Mouse (Mus musculus) stomach, postnatal 0 days (tissue): ENCODE measurements around the gene Nsdhl. TPM values are rescaled to one million over a fixed set of nuclear protein-coding genes. Genes with fewer than 3 reads are reported as not detected.
A peak's percentile ranks its signal among the peaks of the same experiment; 100 is the strongest.

Source experiments
- ATAC-seq: fragments of 200-750 bp; cut with Nextera tagmentation; 2 replicates; pipeline ENCODE4 v1.8.0; 2017; ENCODE audit not compliant: low FRiP score, low TSS enrichment
- DNase-seq: peaks from one replicate; pipeline ENCODE4 v3.0.0-alpha.2; 2016; ENCODE audit warnings: low spot score
- H3K27ac ChIP-seq: fragments of 300-500 bp; sonication (generic); replicated peaks from 2 replicates; pipeline ENCODE4 v1.5.1; 2014; ENCODE audit warnings: mild to moderate bottlenecking, control low read depth
- H3K27me3 ChIP-seq: fragments of 300-500 bp; sonication (generic); 2 replicates; pipeline ENCODE4 v1.6.1; 2014; ENCODE audit warnings: low read length; ENCODE audit not compliant: control insufficient read depth, insufficient read depth
- H3K36me3 ChIP-seq: fragments of 300-500 bp; sonication (generic); 2 replicates; pipeline ENCODE4 v1.6.1; 2014; ENCODE audit warnings: low read length, mixed read lengths; ENCODE audit not compliant: control insufficient read depth, insufficient read depth
- H3K4me1 ChIP-seq: fragments of 300-500 bp; sonication (generic); replicated peaks from 2 replicates; pipeline ENCODE4 v1.6.1; 2014; ENCODE audit warnings: antibody characterized with exemption; ENCODE audit not compliant: control insufficient read depth, insufficient read depth
- H3K4me2 ChIP-seq: fragments of 300-500 bp; sonication (generic); replicated peaks from 2 replicates; pipeline ENCODE4 v1.6.1; 2014; ENCODE audit warnings: low read depth, mild to moderate bottlenecking, control low read depth, moderate library complexity
- H3K4me3 ChIP-seq: fragments of 300-500 bp; sonication (generic); 2 replicates; pipeline ENCODE4 v1.5.1; 2014; ENCODE audit warnings: low read depth, low read length, control low read depth
- H3K9ac ChIP-seq: fragments of 300-500 bp; sonication (generic); 2 replicates; pipeline ENCODE4 v1.6.1; 2014; ENCODE audit warnings: mild to moderate bottlenecking, low read length, control low read depth, mixed read lengths
- H3K9me3 ChIP-seq: fragments of 300-500 bp; sonication (generic); 2 replicates; pipeline ENCODE4 v1.6.1; 2016; ENCODE audit warnings: low read length; ENCODE audit not compliant: control insufficient read depth
- CTCF ChIP-seq: IDR thresholded peaks from 2 replicates; pipeline ENCODE4 v1.5.1; 2016; ENCODE audit warnings: antibody characterized with exemption, low read depth, mild to moderate bottlenecking, moderate library complexity
- EP300 ChIP-seq: optimal IDR thresholded peaks from 2 replicates; pipeline ENCODE3; 2016; ENCODE audit warnings: antibody characterized with exemption
- WGBS: fragments of 180-500 bp; shearing (Covaris S2); extraction: QIAGEN DNeasy Blood & Tissue Kit; methylation state at CpG from one replicate; pipeline ENCODE4 v1.1.7; 2014; 5-methylcytosine and 5-hydroxymethylcytosine counted together
- polyA plus RNA-seq: library from polyadenylated mRNA; unstranded; fragments of >200 nt; fragmentation: Nextera tagmentation; extraction: Ambion mirVana; gene quantifications from 2 replicates; pipeline ENCODE4 v1.2.1, GENCODE M21; 2015

Nsdhl gene
- polyA plus RNA-seq, 1 experiment from 2014 or later: 25.1 TPM

DNA sequence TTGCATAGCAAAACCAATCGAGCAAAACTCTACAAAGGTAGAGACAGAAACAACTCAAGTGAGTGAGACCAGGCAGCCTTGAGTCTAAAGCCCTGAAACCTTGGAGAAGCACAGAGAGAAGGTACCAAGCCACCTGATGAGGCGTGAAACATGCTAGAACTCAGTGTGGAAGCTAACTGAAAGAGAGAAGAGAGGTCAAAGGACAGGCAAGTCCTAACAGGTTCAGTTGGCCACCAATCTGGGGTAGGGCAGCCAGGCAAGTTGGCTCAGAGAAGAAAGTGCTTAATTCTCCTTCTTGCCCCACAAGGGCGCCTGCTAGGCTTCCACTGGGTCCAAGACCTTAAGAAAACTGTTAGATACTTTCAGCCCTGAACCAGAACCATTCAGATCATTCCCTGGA is 43.2 kb downstream of the Nsdhl start:
- Histone ChIP-seq H3K4me2 (no peak overlapping the region), H3K27me3 (no peaks in the 10 kb centered on the region), H3K9me3 (no peaks in the 10 kb centered on the region), H3K9ac (no peak overlapping the region), H3K4me3 (no peak overlapping the region), H3K4me1 (no peaks in the 10 kb centered on the region), H3K36me3 (no peaks in the 10 kb centered on the region), H3K27ac (no peak overlapping the region)
- DNase-seq (no peak), ATAC-seq (no peak)
- 65% methylated on average over 3 of the region's 3 CpGs for WGBS
- TF ChIP-seq EP300 (no peak), CTCF (no peak)

DNA sequence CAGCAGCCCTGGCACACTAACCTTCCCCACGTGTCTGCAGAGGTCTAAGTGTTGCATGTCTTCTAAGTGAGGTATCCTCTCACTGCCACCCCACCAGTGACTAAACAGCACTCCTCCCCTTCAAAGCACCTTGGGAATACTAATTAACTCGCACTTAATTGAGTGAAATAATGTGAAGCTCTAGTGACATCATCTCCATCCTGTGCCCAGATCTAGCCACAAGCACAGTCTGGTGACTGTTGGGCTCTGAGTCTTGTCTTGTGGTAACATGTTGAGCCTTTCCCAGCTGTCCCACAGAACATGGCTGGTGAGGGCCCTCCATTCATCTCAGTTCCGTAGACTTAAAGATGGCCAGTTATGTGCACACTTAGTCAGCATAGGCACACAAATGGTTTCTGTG is 44.4 kb downstream of the Nsdhl start:
- TF ChIP-seq EP300: no peak
- Histone ChIP-seq H3K9me3 (no peaks in the 10 kb centered on the region), H3K36me3 (no peaks in the 10 kb centered on the region), H3K4me2 (no peak overlapping the region), H3K9ac (no peak overlapping the region), H3K27me3 (no peaks in the 10 kb centered on the region), H3K4me1 (no peaks in the 10 kb centered on the region), H3K27ac (no peak overlapping the region), H3K4me3 (no peak overlapping the region)
- WGBS: 81% methylated on average over 3 of the region's 3 CpGs
- DNase-seq (no peak), ATAC-seq (no peak)

DNA sequence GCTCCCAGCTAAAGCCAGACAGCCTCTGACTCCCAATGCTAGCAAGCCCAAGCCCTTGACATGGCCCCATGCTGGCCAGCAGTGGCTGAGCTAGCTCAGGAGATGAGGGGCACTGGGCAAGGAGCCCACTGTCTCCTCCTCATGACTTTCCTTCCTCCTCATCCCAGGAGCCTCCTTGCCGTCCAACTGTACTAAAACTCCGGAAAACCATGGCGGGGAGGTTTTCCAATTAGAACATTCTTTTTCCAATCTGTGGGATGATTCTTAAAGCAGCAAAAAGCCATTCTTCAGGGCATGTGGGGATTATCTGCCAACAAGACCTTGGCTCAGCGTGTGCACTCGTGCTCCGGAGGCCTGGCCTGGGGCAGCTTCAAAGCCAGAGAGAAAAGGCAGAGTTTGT is 64.5 kb downstream of the Nsdhl start:
- Histone ChIP-seq H3K4me3 (no peak overlapping the region), H3K9ac (no peak overlapping the region), H3K4me2 (no peak overlapping the region), H3K27ac (no peak overlapping the region), H3K9me3 (no peaks in the 10 kb centered on the region), H3K27me3 (no peaks in the 10 kb centered on the region), H3K36me3 (no peaks in the 10 kb centered on the region), H3K4me1 (no peaks in the 10 kb centered on the region)
- no peak for TF ChIP-seq EP300
- TF ChIP-seq CTCF: no peak
- ATAC-seq: no peak
- WGBS: 59% methylated on average over 6 of the region's 6 CpGs
- no peak for DNase-seq

DNA sequence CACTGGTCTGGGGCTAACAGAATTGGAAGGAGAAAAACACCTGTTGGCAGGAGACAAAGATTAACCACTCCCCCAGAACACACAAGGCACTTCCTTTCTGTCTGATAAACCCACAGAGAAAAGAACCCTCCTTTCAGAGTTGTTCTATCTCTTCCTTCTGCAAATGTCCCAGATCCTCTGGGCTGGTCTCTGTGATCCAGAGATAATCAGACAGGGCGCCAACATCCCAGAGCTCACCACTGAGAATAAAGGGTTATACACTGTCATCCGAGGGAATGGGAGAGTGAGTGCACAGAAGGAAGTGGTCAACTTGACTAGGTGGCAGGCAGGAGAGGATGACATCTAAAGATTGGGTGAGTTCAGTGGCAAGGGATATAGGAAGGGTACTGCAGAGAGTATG is 67.2 kb downstream of the Nsdhl start:
- no peak overlapping the region for H3K4me2 ChIP-seq
- H3K36me3 ChIP-seq: no peaks in the 10 kb centered on the region
- no peaks in the 10 kb centered on the region for H3K4me1 ChIP-seq
- no peaks in the 10 kb centered on the region for H3K27me3 ChIP-seq
- TF ChIP-seq EP300 (no peak), CTCF (no peak)
- no peak overlapping the region for H3K9ac ChIP-seq
- ATAC-seq: no peak
- no peaks in the 10 kb centered on the region for H3K9me3 ChIP-seq
- WGBS: 77% methylated on average over 2 of the region's 2 CpGs
- H3K4me3 ChIP-seq: no peak overlapping the region
- no peak overlapping the region for H3K27ac ChIP-seq
- no peak for DNase-seq

DNA sequence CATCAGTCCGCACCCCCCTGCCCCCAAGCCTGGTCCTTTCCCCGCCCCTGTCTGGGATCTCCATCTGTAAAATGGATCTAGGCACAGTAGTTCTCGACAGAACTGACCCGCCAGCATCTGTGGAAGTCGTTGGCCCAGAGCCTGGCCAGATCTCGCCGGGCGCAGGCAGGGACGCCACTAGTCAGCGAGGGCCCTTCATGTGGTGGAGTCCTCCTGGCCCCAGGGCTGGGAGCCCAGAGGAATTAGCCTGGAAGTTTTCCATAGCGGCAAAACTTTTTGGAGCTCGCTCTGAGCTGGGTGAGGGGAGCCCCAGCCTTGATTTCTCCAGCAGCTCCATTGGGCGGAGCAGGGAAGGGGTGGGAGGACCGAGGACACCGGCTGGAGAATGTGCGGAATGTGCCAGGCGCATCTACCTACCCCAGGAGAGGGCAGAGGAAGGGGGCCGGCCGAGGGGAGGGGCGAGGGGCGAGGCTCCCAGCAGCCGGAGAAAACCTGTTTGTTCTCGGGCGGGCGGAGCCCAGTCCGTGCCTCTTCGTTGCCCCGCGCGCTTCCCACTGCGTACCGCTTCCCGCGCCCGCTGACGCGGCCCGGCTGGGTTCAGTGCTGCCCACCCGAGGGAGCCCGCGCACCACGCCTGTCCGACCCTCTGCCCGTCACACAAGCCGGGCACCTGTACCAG is 68.6 kb downstream of the Nsdhl start, which contains the start of gene Zfp185:
Gene Zfp185, plus strand, starts transcription at position 499 of the 679 bp plus-strand sequence.
- ATAC-seq (peak; percentile 79), DNase-seq (peak; percentile 49)
- Histone ChIP-seq H3K4me3 (peak within 1 kb of the TSS; percentile 37), H3K27ac (no peak within 1 kb of the TSS), H3K4me2 (peak within 1 kb of the TSS; percentile 61), H3K9ac (peak within 1 kb of the TSS; percentile 45), H3K36me3 (no peaks in the 10 kb centered on the region), H3K27me3 (no peaks in the 10 kb centered on the region), H3K4me1 (no peaks in the 10 kb centered on the region), H3K9me3 (no peaks in the 10 kb centered on the region)
- no peak for TF ChIP-seq CTCF
- TF ChIP-seq EP300: no peak
- WGBS: 15% methylated on average over 37 of the region's 45 CpGs

DNA sequence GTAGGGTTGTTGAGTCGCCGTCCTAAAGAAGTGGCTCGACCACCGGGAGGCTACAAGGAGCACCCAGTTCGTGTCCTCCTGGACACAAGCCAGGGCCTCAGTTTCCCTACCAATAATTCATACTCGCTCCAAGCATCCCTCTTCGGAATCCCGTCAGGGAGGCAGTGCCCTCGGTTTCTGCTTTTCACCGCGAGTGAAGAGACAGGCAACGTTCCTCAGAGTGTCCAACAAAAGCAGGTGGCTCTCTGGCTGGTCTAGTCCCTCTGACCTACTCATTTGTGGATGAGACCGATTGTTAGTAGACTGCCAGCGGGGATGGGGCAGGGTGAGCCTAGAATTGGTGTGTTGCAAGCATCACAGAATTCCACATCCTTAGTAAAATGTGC is 69.2 kb downstream of the Nsdhl start:
- ATAC-seq (no peak), DNase-seq (no peak)
- Histone ChIP-seq H3K36me3 (no peaks in the 10 kb centered on the region), H3K4me2 (peak overlapping the region; percentile 61), H3K4me1 (no peaks in the 10 kb centered on the region), H3K4me3 (peak overlapping the region; percentile 37), H3K9me3 (no peaks in the 10 kb centered on the region), H3K27ac (no peak overlapping the region), H3K27me3 (no peaks in the 10 kb centered on the region), H3K9ac (peak overlapping the region; percentile 45)
- TF ChIP-seq EP300 (no peak), CTCF (no peak)
- 27% methylated on average over 12 of the region's 14 CpGs for WGBS
